Mouse (Mus musculus) gastrocnemius, postnatal 25 days (tissue): ENCODE measurements around the gene Olfr356. TPM values are rescaled to one million over a fixed set of nuclear protein-coding genes. Genes with fewer than 3 reads are reported as not detected.

Experiments
- DNase-seq: peaks from one replicate; pipeline ENCODE4 v3.0.0; 2022
- long read RNA-seq, 2 experiments: library from polyadenylated mRNA; stranded (forward); transcript quantifications; one replicate each; pipeline ENCODE4 v2.0.0; 2021
- total RNA-seq, 2 experiments: library from RNA; stranded (reverse); gene quantifications; 1 replicate in 1 of 2; 2 replicates in 1 of 2; pipeline ENCODE4 v1.2.3; 2021

Olfr356 gene
- not detected for total RNA-seq
- long read RNA-seq, experiment 1: 0 reads
- long read RNA-seq, experiment 2: 0 reads

DNA sequence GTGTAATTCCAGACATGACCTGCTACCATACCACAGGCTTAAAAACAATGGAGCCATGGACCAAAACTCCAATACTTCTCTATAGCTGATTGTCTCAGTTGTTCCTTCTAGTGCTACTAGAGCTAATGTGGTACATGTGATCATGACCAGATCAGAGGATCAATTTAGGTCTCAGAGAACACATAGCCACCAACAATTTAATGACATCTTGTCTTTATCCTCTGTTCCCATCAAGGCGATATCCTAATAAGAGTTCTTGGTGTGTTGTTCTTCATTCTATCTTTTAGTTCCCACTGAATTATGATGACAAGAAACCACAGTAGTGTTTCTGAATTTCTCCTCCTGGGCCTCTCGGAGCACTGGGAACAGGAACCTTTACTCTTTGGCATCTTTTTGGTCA is at the start of gene Olfr356:
Olfr356 (plus strand) TSS at position 301 of the 400 bp plus-strand sequence.
- no peak for DNase-seq

DNA sequence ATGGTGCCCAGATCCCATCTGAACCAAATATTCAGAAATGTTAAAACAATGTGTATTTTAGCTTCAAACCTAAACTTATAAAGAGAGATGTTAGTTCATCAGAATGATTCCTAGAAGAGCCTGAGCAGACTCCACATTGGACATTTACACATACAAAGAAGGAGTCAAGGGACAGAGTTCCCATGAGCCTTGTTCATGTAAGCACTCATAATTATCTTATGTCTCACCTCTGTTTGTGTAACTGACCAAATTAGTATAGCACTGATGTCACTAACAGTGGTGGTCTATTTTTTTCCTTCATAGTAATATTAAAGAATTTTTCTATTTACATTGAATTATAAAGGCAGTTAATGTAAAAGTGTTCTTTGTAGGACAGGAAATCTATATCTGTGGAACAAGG is 44.1 kb upstream of the Olfr356 start, which contains the start of gene Olfr353:
Olfr353 (minus strand) TSS at position 101 of the 400 bp plus-strand sequence.
- no peak for DNase-seq

DNA sequence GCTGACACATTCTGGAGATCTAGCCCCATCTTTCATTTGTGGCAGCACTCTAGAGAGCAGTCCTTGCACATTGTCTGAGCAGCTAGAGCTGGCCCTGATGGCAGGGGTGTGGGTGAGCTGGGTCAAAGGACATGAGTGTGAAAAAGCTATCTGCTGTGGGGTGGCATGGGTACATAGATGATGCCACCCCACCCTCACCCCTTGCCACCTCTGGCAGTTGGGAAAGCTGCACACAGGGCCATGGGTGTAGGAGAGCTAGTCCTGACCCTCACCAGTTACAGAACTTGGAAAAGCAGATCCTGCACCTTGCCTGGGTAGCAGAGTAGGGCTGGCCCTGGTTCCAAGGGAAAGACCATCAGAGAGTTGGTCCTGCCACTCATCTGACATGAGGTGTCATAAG is 39.8 kb upstream of the Olfr356 start:
- DNase-seq: no peak

DNA sequence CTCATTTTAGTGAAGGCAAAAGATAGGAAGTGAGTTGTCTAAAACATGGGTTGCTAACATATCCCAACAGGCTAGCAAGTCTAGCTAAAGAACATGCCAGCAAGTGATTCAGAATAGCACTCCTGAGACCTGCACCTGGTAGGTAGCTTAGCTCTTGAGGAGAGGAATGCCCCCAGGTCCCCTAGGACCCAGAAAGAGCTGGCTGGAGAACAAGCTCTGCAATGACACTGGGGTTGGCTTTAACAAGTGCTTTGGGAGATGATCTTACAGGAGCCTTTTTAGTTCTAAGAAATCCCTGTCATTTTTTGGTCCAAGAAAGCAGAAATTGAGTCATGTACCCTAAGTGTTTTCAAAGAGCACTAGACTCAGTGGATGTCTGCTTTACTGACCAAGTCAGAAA is 31.5 kb upstream of the Olfr356 start, which contains the start of gene Olfr354:
Olfr354 (plus strand) TSS at position 301 of the 400 bp plus-strand sequence.
- no peak for DNase-seq

DNA sequence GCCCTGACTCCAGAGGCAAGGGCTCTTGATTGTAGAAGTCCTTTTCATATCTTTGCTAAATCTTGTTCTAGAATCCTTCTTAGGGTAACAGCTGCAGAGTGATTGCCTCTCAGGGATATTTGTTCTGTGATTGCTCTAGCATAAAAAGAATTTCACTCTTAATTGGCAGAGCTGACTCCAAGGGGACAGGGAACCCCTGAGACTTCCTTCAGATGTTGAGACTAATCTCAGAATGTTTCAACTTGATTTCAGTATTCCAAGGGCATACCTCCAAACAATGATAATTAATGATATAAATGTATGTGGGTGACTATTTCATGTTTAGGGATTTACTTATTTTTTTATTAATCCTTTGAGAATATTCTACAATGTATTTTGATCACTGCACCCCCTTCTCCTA is 8.1 kb upstream of the Olfr356 start, which contains the start of gene Olfr355:
Olfr355 (minus strand) TSS at position 101 of the 400 bp plus-strand sequence.
- no peak for DNase-seq

Other genes with a start within 250 kb of the Olfr356 start
- gene Olfr347, start 205.2 kb upstream of the Olfr356 start, total RNA-seq: not detected
- not detected for gene Olfr348, start 152.8 kb upstream of the Olfr356 start, total RNA-seq
- not detected for gene Olfr50, start 146.6 kb upstream of the Olfr356 start, total RNA-seq
- not detected for gene Olfr3, start 120.1 kb upstream of the Olfr356 start, total RNA-seq
- not detected for gene Olfr350, start 90.8 kb upstream of the Olfr356 start, total RNA-seq
- gene Olfr351, start 74.5 kb upstream of the Olfr356 start, total RNA-seq: not detected
- gene Olfr352, start 68.7 kb upstream of the Olfr356 start, total RNA-seq: not detected
- not detected for gene Olfr353, start 44.2 kb upstream of the Olfr356 start, total RNA-seq
- not detected for gene Olfr354, start 31.4 kb upstream of the Olfr356 start, total RNA-seq
- not detected for gene Olfr355, start 8.2 kb upstream of the Olfr356 start, total RNA-seq
- not detected for gene Olfr357, start 56.7 kb downstream of the Olfr356 start, total RNA-seq
- not detected for gene Olfr358, start 72.2 kb downstream of the Olfr356 start, total RNA-seq
- not detected for gene Olfr360, start 128.6 kb downstream of the Olfr356 start, total RNA-seq
- not detected for gene Olfr361, start 152.2 kb downstream of the Olfr356 start, total RNA-seq
- gene Olfr362, start 180.8 kb downstream of the Olfr356 start, total RNA-seq: not detected
- gene Olfr364-ps1, start 202.2 kb downstream of the Olfr356 start, total RNA-seq: not detected